Mouse (Mus musculus) hindbrain, embryonic 12.5 days (tissue): ENCODE data around the gene Adcy7. TPM values are rescaled to one million over a fixed set of nuclear protein-coding genes. Genes with fewer than 3 reads are reported as not detected.

Experiments used
- ATAC-seq: fragments of 200-750 bp; cut with Nextera tagmentation; 2 replicates; pipeline ENCODE4 v1.8.0; 2017; ENCODE audit warnings: moderate TSS enrichment; ENCODE audit not compliant: low FRiP score
- H3K27ac ChIP-seq: fragments of 300-500 bp; sonication (generic); 2 replicates; pipeline ENCODE4 v1.5.1; 2016; ENCODE audit warnings: mild to moderate bottlenecking
- H3K27me3 ChIP-seq: fragments of 300-500 bp; sonication (generic); 2 replicates; pipeline ENCODE4 v1.6.1; 2016; ENCODE audit warnings: mild to moderate bottlenecking
- H3K36me3 ChIP-seq: fragments of 300-500 bp; sonication (generic); 2 replicates; pipeline ENCODE4 v1.6.1; 2016; ENCODE audit warnings: mild to moderate bottlenecking
- H3K4me1 ChIP-seq: fragments of 300-500 bp; sonication (generic); 2 replicates; pipeline ENCODE4 v1.6.1; 2016
- H3K4me2 ChIP-seq: fragments of 300-500 bp; sonication (generic); replicated peaks from 2 replicates; pipeline ENCODE4 v1.6.1; 2016; ENCODE audit warnings: mild to moderate bottlenecking
- H3K4me3 ChIP-seq: fragments of 300-500 bp; sonication (generic); 2 replicates; pipeline ENCODE4 v1.5.1; 2016; ENCODE audit warnings: mild to moderate bottlenecking
- H3K9ac ChIP-seq: fragments of 300-500 bp; sonication (generic); 2 replicates; pipeline ENCODE4 v1.6.1; 2016; ENCODE audit warnings: mild to moderate bottlenecking, moderate library complexity
- H3K9me3 ChIP-seq: fragments of 300-500 bp; sonication (generic); replicated peaks from 2 replicates; pipeline ENCODE4 v1.6.1; 2016; ENCODE audit warnings: mild to moderate bottlenecking
- WGBS: fragments of 180-500 bp; shearing (Covaris S2); methylation state at CpG from one replicate; pipeline ENCODE4 v1.1.7; 2016; 5-methylcytosine and 5-hydroxymethylcytosine counted together
- polyA plus RNA-seq: library from polyadenylated mRNA; unstranded; fragments of >200 nt; fragmentation: Nextera tagmentation; extraction: Ambion mirVana; gene quantifications from 2 replicates; pipeline ENCODE4 v1.2.1, GENCODE M21; 2016

Gene Adcy7
- polyA plus RNA-seq, 1 experiment from 2014 or later = 2.6 TPM

- no peaks in the 10 kb centered on the region for H3K36me3 ChIP-seq
- no peak overlapping the region for H3K4me3 ChIP-seq
- no peaks in the 10 kb centered on the region for H3K27me3 ChIP-seq
- H3K9ac ChIP-seq = no peak overlapping the region
- WGBS = 88% methylated on average over 7 of the region's 7 CpGs
- no peak overlapping the region for H3K4me2 ChIP-seq
- H3K4me1 ChIP-seq = no peaks in the 10 kb centered on the region
- H3K9me3 ChIP-seq = no peaks in the 10 kb centered on the region
- H3K27ac ChIP-seq = no peak overlapping the region
- no peak for ATAC-seq
Measured at GRCm38 (mm10) chr8:88309881-88310280, 37.7 kb downstream of the Adcy7 start.

- Histone ChIP-seq H3K4me2 (no peak overlapping the region), H3K4me1 (no peaks in the 10 kb centered on the region), H3K4me3 (no peak overlapping the region), H3K9me3 (no peaks in the 10 kb centered on the region), H3K27ac (no peak overlapping the region), H3K36me3 (no peaks in the 10 kb centered on the region), H3K27me3 (no peaks in the 10 kb centered on the region), H3K9ac (no peak overlapping the region)
- WGBS = 89% methylated on average over 13 of the region's 13 CpGs
- ATAC-seq = no peak
Measured at GRCm38 (mm10) chr8:88310286-88310685, 38.1 kb downstream of the Adcy7 start.

- H3K27ac ChIP-seq = no peak overlapping the region
- H3K9me3 ChIP-seq = no peaks in the 10 kb centered on the region
- H3K4me2 ChIP-seq = no peak overlapping the region
- no peak overlapping the region for H3K4me3 ChIP-seq
- no peak overlapping the region for H3K9ac ChIP-seq
- no peak for ATAC-seq
- WGBS = 81% methylated on average over 8 of the region's 8 CpGs
- H3K27me3 ChIP-seq = no peaks in the 10 kb centered on the region
- peaks cover 8% of the 10 kb centered on the region for H3K4me1 ChIP-seq
- H3K36me3 ChIP-seq = no peaks in the 10 kb centered on the region
Measured at GRCm38 (mm10) chr8:88312966-88313365, 40.8 kb downstream of the Adcy7 start.

- Histone ChIP-seq H3K36me3 (no peaks in the 10 kb centered on the region), H3K27me3 (no peaks in the 10 kb centered on the region), H3K4me1 (peaks cover 8% of the 10 kb centered on the region), H3K9me3 (no peaks in the 10 kb centered on the region), H3K9ac (no peak overlapping the region), H3K4me3 (no peak overlapping the region), H3K4me2 (no peak overlapping the region), H3K27ac (no peak overlapping the region)
- ATAC-seq = no peak
- 92% methylated on average over 12 of the region's 12 CpGs for WGBS
Measured at GRCm38 (mm10) chr8:88313991-88314390, 41.8 kb downstream of the Adcy7 start.

GRCm38 (mm10) chr8:88315302-88315701 lies 43.1 kb downstream of the Adcy7 start:
- no peaks in the 10 kb centered on the region for H3K9me3 ChIP-seq
- H3K27me3 ChIP-seq = no peaks in the 10 kb centered on the region
- no peak for ATAC-seq
- H3K4me1 ChIP-seq = peaks cover 8% of the 10 kb centered on the region
- H3K9ac ChIP-seq = no peak overlapping the region
- H3K27ac ChIP-seq = no peak overlapping the region
- no peak overlapping the region for H3K4me2 ChIP-seq
- 95% methylated on average over 8 of the region's 8 CpGs for WGBS
- H3K36me3 ChIP-seq = no peaks in the 10 kb centered on the region
- H3K4me3 ChIP-seq = no peak overlapping the region

GRCm38 (mm10) chr8:88316139-88316931 lies 44.1 kb downstream of the Adcy7 start:
- H3K9ac ChIP-seq = no peak overlapping the region
- H3K36me3 ChIP-seq = no peaks in the 10 kb centered on the region
- H3K4me3 ChIP-seq = no peak overlapping the region
- H3K4me1 ChIP-seq = peaks cover 8% of the 10 kb centered on the region
- H3K4me2 ChIP-seq = no peak overlapping the region
- no peaks in the 10 kb centered on the region for H3K27me3 ChIP-seq
- 57% methylated on average over 8 of the region's 8 CpGs for WGBS
- no peak overlapping the region; the same call in 1 of the 2 replicates for H3K27ac ChIP-seq
- no peaks in the 10 kb centered on the region for H3K9me3 ChIP-seq
- ATAC-seq = no peak

- Histone ChIP-seq H3K9ac (no peak overlapping the region), H3K4me2 (no peak overlapping the region), H3K4me3 (no peak overlapping the region), H3K9me3 (no peaks in the 10 kb centered on the region), H3K27me3 (no peaks in the 10 kb centered on the region), H3K27ac (0 out of 2 replicates have a peak overlapping the region, but pooled peaks have one; percentile 12), H3K36me3 (no peaks in the 10 kb centered on the region), H3K4me1 (peaks cover 8% of the 10 kb centered on the region)
- no peak for ATAC-seq
- 67% methylated on average over 5 of the region's 5 CpGs for WGBS
Measured at GRCm38 (mm10) chr8:88317341-88317740, 45.1 kb downstream of the Adcy7 start.

- 91% methylated on average over 8 of the region's 8 CpGs for WGBS
- no peak overlapping the region for H3K27ac ChIP-seq
- H3K27me3 ChIP-seq = no peaks in the 10 kb centered on the region
- no peak overlapping the region for H3K4me3 ChIP-seq
- no peak overlapping the region for H3K4me2 ChIP-seq
- H3K9ac ChIP-seq = no peak overlapping the region
- H3K4me1 ChIP-seq = peaks cover 8% of the 10 kb centered on the region
- no peak for ATAC-seq
- no peaks in the 10 kb centered on the region for H3K9me3 ChIP-seq
- no peaks in the 10 kb centered on the region for H3K36me3 ChIP-seq
Measured at GRCm38 (mm10) chr8:88318151-88318550, 45.9 kb downstream of the Adcy7 start.

GRCm38 (mm10) chr8:88320134-88320533 lies 47.9 kb downstream of the Adcy7 start:
- Histone ChIP-seq H3K4me2 (no peak overlapping the region), H3K36me3 (peaks cover 10% of the 10 kb centered on the region; the same call in 1 of the 2 replicates), H3K4me3 (no peak overlapping the region), H3K27me3 (no peaks in the 10 kb centered on the region), H3K4me1 (peaks cover 8% of the 10 kb centered on the region), H3K27ac (no peak overlapping the region), H3K9ac (no peak overlapping the region), H3K9me3 (no peaks in the 10 kb centered on the region)
- 94% methylated on average over 6 of the region's 6 CpGs for WGBS
- no peak for ATAC-seq

GRCm38 (mm10) chr8:88321387-88321786 lies 49.2 kb downstream of the Adcy7 start:
- Histone ChIP-seq H3K9me3 (no peaks in the 10 kb centered on the region), H3K4me1 (peaks cover 4% of the 10 kb centered on the region), H3K4me2 (no peak overlapping the region), H3K27ac (no peak overlapping the region), H3K9ac (no peak overlapping the region), H3K4me3 (no peak overlapping the region), H3K27me3 (no peaks in the 10 kb centered on the region), H3K36me3 (peaks cover 22% of the 10 kb centered on the region)
- WGBS = 91% methylated on average over 5 of the region's 5 CpGs
- ATAC-seq = no peak

- no peaks in the 10 kb centered on the region for H3K9me3 ChIP-seq
- no peaks in the 10 kb centered on the region for H3K4me1 ChIP-seq
- H3K27ac ChIP-seq = no peak overlapping the region
- WGBS = 91% methylated on average over 5 of the region's 5 CpGs
- H3K4me2 ChIP-seq = no peak overlapping the region
- H3K4me3 ChIP-seq = no peak overlapping the region
- peaks cover 40% of the 10 kb centered on the region for H3K36me3 ChIP-seq
- H3K9ac ChIP-seq = no peak overlapping the region
- H3K27me3 ChIP-seq = no peaks in the 10 kb centered on the region
- no peak for ATAC-seq
Measured at GRCm38 (mm10) chr8:88323523-88323922, 51.3 kb downstream of the Adcy7 start.

- Histone ChIP-seq H3K4me2 (no peak overlapping the region), H3K27ac (no peak overlapping the region), H3K27me3 (no peaks in the 10 kb centered on the region), H3K4me3 (no peak overlapping the region), H3K9me3 (no peaks in the 10 kb centered on the region), H3K36me3 (peaks cover 52% of the 10 kb centered on the region), H3K4me1 (no peaks in the 10 kb centered on the region), H3K9ac (no peak overlapping the region)
- WGBS = 87% methylated on average over 11 of the region's 11 CpGs
- ATAC-seq = no peak
Measured at GRCm38 (mm10) chr8:88324760-88325159, 52.6 kb downstream of the Adcy7 start.

GRCm38 (mm10) chr8:88325251-88325650 lies 53.0 kb downstream of the Adcy7 start:
- 55% methylated on average over 5 of the region's 5 CpGs for WGBS
- no peaks in the 10 kb centered on the region for H3K27me3 ChIP-seq
- no peak overlapping the region for H3K4me3 ChIP-seq
- peaks cover 57% of the 10 kb centered on the region for H3K36me3 ChIP-seq
- no peak overlapping the region for H3K4me2 ChIP-seq
- H3K9ac ChIP-seq = no peak overlapping the region
- ATAC-seq = no peak
- no peaks in the 10 kb centered on the region for H3K4me1 ChIP-seq
- H3K27ac ChIP-seq = no peak overlapping the region
- H3K9me3 ChIP-seq = no peaks in the 10 kb centered on the region
